Mouse (Mus musculus): ENCODE results near the gene Bcat1.
"Not testable (repeated sequence)": the region's sequence is repeated elsewhere in the genome, so short reads cannot be mapped to it uniquely, and the experiment has no call there.

Gene Bcat1

DNA sequence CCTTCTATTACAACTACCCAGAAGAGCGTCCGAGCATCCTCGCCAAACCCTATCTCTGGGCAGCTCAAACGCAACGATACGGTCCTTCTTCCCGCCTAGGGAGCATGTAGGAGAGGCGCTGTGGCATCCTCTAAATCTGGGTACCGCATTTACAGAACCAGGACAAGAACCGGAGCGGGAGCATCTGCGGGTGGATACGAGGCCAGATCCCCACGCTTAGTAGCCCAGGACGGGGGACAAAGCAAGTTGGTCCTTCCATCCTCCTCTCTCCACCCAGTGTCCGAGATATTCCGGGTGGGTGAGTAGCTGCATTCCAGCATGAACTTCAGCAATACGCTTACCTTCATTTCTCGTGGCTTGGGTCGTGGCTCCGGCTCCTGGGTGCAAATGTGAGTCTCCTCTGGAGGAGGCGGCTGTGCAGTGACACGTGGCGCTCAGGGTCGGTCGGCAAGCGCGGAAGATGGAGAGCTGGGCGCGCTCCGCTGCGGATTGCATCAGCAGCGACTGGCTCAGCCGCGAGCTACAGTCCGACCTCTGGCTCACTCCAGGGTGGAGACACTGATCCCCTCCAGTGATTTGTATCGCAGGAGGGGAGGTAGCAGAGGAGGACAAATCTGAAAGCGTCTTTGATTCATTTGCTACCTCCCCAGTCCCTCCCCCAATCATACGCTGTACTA, at the start of gene Bcat1:
Gene Bcat1 (minus strand): TSS at position 637 of the 677 bp plus-strand sequence.
- DNase-seq = peak; percentile 42

DNA sequence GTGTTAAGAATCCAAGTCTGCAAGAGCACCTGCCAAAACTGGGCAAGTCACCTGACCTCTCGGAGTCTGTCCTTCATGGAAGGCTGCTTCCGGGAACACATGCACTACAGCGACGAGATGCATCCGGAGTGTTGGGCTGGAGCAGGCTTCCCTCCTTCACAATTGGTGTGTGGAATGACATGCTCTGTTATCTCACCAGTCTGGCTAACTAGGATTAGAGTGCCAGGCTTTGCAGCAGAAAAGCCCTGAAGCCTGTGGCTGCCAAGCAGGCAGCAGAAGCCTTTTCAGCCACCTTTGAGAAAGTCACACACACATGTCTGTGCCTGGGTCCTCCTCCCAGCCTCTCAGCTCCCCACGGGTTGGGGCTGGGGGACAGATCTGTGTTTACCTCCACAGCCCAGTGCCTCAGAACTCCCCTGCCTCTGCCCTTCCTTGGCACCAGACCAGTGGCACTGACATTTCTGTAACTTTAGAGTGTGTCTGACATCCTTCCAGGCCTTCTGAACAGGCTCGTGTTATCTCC, 49.7 kb upstream of the Bcat1 start:
- no peak for DNase-seq

DNA sequence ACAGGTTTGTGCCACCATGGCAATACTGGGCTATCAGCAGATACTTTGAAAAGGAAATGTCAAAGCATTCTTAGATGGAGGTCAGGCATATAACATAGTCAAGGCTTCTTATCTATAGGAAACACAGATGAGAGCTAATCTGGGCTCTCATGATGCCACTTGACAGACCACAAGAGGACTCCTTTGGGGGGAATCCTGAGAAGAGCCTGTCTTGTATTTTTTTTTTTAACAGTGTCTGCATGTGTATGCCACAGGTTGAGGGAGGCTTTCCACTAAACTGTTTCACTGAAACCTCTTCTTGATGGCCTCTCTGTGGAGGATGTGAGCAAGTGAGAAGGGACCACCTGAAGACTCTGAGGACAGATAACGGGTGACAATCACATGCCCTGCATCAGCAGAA, 48.6 kb upstream of the Bcat1 start:
- no peak for DNase-seq

DNA sequence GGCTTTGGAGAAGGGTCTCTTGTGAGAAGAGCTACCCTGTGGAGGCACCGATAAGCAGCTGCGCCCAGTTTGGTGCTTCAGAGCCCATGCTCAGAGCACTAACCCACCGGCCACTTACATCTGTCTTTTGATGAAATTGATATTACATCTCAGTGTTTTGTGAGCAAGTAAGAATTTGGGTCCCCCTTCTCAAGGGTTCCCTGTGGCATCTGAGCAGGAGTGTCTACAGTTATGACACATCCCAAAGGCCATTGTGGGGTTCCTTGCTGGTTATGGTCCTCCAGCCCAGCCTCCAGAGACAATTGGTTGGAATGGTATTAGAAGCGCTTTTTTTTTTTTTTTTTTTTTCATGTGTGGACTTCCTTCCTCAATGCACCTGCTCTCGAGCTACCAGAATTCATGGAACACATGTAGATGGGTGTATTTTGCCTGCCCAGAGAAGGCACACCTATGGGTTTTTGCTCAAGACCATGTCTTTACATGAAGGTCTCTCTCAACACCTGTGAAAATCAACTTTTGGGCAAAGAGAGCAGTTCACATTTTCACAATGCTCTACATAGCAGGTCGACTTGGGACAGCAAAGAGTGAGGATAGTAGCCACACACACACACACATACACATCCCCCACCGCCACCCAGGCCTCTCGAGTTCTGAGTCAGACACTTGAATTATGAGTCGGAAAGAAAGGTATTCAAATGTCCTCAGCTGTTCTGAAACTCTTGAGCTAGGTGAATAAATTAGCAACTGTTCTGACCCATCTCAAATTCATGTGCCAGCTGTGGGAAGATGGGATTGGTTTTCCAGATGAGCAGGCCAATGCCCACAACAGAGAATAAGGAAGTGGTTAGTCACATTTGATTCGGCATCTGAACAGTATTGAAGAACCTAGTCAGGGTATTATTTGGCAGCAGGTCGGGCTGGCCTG, 47.4 kb upstream of the Bcat1 start:
- no peak for DNase-seq

DNA sequence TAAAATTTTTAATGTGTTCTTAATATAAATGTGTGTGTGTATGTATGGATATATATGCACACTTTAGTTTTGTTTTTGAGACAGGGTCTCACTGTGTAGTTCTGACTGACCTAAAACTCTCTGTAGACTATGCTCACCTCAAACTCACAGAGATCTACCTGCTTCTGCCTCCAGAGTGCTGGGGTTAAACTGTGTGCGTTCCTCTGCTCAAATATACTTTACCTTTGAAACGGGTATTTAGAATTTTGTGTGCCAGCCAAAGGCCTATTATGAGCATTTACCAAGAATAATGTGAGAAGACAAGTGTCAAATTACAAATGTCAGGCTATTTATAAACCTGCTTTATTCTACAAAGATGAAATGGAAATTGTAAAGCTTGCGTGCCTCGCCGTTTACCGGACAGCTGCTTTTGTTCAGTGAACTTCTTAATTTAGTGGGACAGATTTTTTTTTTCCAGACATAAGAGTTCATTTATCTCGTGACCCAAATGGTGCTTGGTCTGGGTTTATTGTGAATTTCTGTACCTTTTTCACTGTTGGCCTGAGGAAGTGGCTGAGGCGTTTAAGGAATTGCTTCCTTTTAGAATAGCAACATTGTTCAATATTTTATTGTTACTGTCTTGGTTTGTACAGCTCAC, 46.6 kb upstream of the Bcat1 start:
- no peak for DNase-seq

DNA sequence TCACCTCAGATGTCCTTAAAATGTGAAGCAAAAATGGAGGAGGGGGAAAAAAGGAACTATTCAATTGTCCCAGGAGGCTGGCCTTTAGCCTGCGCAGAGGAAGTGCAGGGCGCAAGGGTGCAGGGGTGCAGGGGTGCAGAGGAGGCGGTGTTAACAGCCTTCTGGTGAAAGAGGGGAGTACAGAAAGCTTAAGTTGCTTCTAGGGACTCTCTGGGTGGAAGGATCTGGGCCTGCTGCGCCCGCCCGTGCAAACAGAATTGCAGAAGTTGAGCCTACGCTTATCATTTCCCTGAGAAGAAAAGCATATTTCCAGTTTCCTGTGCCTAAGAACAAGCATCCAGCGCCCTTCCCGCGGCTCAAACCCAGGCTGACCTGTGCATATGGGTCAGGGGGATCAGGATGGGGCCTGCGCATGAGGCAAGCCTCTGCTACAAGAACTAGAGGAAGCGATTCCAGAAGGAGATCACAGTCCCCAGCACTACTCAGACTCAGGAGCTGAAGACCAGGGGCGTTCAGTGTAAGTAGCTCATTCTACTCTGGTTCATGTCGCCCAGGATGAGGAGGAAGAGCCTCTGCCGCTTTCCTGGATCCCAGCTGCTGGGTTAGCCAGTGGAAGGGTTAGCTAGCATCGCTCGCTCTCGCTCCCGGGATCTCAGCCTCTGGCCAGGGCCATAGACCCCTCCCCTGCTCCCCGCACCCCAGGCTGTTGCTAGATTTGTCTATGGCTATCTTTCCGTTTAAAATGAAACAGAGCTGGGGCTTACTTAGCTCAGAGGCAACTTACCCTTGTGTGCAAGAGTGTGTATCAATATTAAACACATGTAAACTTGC, 45.8 kb upstream of the Bcat1 start:
- no peak for DNase-seq

DNA sequence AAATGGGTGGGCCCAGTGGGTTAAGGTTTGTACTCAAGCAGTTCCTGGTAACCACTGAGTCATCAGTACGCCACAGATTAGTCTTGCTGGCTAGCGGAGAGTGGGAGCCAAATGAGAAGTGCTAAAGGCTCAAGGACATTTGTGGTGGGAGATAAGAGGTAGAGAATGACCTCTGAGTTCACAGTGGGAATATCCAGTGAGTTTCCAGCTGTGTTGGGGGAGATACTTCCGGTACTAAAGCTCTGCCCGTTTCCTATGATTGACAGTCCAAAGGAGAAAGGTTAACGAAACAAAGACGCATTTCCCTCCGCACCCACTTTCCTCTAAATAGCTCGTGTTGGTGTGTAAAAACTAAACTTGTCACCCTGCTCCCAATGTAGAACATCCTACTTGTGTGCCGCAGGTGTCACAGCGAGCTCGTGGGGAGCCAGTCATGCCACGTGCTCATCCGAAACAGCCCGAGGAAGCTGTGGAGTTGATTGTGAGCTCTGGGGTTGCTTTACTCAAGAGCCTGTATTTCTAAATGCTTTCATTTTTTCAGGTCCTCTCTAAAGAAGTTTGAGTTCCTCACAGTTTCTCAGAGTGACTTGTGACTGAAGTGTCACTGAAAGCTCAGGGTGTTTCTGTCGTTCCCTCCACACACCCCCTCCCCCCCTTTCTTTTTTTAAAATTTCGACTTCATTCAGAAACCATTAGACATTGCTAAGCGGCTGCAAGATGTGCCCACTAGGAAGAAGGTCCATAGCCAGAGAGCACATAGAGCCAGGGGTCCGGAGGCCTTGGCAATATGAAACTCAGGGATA, 45.0 kb upstream of the Bcat1 start:
- no peak for DNase-seq

DNA sequence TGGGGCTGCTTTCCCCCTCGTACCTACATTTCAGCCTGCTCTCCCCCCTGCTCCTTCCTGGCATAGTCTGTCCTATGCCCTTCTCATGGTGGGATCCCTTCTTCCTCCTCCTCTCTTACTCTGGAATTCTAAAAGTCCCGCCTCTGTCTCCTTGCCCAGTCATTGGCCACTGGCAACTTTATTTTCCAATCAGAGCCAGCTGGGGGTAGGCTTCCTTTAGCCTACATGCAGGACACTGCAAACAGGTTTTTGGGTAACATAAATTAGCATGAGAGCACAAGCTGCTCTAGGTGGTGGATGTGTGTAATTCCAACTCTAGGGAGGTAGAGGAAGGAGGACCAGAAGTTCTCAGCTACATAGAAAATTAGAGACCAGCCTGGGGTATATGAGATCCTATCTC, 44.1 kb upstream of the Bcat1 start:
- DNase-seq = no peak

DNA sequence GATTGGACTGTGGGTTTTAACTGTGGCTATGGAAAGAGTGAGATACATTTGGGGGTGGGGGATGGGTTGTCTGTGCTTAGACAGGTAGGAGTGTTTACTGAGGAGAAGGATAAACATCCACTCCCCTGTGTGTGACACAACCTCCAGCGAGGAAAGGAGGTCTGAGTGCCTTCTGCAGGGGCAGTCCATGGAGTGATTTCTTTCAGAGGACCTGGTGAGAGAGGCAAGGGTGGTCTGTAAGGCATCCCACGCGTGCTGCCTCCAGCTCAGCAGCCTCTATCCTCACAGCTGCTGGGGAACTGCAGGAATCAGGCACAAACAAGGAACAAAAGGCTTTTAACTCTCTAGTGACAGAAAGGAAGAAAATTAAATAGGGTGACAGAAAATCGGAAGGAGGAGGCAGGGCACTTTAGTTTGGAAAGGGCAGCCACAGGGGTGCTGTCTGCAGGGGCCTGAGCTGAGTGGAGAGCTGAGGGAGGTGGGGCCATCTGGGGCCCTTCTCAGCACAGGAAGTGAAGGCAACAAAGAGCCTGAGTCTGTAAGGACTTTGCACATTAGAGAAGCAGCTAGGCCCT, 40.2 kb upstream of the Bcat1 start:
- no peak for DNase-seq

DNA sequence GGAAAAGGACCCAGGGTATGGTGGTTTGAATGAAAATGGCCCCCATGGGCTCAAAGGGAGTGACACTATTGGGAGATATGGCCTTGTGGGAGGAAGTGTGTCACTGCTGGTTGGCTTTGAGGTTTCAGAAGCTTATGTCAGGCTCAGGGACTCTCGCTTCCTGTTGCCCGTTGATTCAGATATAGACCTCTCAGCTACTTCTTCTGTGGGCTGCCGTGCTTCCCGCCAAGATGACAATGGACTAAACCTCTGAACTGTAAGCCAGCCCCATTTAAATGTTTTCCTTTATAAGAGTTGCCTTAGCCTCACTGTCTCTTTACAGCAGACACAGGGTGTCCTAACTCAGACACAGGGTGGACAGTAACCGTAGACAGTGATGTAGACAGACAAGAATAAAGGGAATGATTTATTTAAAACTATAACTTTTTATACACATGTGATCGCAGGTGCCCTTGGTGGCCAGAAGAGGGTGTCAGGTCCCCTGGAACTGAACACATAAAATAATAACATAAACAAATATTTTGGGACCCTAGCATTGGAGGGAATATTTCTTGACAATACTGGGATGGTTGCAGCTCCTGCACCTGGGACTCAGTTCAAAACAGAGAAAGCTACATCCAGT, 39.6 kb upstream of the Bcat1 start, which contains the start of gene Lrmp:
Gene Lrmp (plus strand): TSS at position 178 of the 622 bp plus-strand sequence.
- DNase-seq = no peak

DNA sequence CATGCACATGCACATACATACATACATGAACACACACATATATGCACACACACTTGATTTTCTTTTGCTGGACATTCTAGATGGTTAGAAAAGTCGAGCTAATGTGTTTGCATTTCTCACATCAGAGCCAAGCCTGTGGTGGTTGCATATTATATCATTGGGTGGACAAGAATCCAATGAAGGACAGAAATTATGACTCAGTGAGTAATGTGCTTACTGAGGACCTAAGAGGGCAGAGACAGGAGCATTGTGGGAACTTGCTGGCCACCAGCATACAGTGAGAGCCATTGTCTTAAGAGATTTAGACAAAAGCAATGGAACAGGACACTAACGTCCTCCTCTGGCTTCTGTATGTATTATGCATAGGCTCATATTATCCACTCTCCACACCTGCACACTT, 38.6 kb upstream of the Bcat1 start:
- no peak for DNase-seq

DNA sequence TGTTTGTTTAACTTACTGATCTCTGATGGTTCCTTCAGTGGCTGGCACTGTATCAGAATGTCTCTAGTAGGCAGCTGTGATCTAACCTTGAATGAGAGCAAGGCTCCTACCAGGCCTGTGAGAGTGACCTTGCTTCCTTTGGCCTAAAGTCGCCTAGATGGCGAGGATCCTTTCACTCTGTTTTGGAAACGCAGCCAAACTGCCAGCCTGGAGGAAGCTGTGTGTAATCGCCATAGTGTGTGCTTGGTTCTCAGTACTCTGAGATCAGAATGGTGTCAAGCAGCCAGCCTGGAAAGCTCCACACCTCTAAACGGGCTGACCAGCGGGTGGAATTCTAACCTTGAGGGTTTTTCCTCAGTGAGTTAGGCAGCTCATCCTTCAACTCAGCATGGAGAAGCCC, 36.9 kb upstream of the Bcat1 start:
- no peak for DNase-seq

DNA sequence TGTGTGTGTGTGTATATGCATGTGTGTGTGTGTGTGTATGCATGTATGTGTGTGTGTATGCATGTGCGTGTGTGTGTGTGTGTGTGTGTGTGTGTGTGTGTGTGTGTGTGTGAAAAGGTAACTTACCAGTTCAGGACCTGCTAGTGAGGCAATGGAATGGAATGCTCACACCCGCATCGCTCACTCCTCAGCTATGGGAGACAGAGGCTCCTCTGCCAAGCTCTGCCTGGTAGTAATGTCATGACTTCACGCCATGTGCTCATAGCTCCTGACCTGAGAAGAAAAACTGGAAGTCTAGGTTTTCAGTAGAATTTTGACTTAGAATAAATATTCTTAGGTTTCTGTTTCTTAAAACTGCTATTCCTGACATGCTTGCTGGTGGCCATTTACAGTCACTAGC, 34.8 kb upstream of the Bcat1 start:
- no peak for DNase-seq

DNA sequence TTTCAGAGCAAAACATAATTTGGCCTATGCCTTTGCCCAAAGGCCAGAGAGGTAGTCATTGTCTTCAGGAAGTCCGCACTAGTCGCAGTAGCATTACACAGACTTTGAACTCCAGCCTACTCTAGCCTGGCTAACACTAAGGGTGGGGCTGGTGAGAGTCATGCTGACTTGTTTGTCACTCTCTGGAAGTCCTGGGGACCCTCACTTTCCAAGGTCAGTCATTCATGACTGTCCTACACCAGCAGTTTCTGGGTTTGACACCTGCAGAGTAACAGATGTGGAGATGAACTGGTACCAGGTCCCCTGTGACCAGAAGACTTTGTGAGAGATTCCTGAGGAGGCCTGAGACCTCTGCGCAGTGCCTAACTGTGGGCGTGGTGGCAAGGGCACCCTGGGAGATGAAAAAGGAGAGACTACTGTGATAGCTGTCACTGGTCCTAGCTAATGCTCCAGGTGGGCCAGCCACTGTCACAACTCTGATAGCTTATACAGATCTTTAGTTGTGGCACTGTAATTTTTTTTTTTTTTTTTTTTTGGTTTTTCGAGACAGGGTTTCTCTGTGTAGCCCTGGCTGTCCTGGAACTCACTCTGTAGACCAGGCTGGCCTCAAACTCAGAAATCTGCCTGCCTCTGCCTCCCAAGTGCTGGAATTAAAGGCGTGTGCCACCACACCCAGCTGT, 30.3 kb upstream of the Bcat1 start:
- no peak for DNase-seq

DNA sequence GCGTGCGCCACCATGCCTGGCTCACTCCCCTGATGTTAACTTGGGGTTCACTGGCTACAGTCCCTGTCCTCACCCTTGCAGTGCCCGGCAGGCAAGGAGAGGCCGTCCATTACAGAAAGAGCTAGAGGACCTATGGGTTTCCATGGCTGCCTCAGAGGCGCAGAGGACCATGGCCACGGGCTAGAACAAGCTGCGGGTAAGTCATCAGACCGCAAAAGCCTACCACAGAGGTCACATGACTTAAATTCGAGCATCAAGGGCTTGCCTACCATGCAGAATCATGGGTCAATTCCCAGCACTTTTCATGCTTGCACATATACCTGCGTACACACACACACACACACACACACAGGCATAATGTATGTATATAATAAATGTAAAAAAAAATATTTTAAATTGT, 29.5 kb upstream of the Bcat1 start:
- no peak for DNase-seq

DNA sequence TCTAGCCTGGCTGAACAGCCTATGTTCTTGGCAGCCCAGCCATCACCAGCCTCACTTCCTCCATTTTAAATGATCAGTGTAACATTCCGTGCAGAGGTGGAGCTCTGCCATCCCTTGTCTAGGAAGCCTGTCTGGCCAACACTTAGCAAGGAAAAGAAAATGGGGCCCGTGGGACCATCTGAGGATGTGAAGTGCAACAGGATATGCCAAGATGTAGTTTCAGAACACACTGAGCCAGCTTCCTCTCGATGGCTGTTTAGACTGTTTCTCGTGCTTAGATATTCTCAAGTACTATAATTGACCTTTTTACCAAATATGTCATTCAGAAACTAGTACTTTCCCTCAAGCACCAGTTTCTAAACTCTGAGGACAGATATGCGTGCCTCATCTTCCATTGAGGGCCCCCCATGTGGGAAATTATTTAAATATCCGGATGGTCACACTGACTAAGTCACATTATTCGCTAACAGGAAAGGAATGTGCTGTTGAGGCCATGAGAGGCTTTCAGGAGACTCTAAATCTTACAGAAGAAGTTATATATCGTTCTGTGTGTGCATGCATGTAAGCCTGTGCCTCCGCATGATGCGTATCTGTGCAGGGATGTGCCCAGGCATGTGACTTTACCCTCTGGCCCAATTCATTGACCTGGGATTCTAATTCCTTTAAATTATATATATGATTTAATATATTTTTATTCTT, 28.4 kb upstream of the Bcat1 start:
- DNase-seq = no peak

DNA sequence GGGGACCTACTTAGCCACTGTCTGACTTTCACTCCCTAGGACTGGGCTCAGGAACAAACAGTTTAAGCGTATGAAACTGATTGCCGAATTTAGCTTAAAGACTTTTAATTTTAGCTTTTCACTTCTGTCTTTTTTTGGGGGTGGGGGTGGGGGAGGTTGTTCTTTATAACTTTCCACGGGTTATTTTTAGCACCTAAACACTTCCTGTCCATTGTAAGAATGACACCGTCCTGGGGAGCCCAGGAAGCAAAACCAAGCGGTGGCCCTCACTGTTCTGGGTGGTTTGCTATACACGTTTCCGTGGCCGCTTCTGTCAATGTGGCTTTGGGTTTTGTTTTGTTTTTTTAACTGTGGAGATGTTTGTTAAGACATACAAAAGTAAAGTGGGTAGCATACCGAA, 24.9 kb upstream of the Bcat1 start:
- DNase-seq = no peak

DNA sequence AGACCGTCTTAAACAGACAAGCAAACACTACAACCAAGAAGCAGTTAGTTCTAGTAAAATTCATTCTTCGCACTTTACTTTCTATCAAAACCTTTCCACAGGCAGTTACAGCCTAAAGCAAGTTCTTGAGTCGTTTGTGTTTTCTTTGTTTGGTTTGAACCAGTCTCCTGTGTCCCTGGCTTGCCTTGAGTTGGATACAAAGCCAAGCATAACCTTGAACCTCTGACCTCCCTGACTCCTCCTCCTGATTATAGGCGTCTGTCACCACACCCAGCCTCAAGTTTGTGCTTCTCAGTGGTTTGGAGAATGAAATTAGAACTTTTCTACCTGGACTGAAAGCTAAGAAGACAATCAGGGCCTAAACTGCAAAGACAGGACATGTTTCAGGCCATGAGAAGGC, 18.4 kb upstream of the Bcat1 start:
- no peak for DNase-seq

DNA sequence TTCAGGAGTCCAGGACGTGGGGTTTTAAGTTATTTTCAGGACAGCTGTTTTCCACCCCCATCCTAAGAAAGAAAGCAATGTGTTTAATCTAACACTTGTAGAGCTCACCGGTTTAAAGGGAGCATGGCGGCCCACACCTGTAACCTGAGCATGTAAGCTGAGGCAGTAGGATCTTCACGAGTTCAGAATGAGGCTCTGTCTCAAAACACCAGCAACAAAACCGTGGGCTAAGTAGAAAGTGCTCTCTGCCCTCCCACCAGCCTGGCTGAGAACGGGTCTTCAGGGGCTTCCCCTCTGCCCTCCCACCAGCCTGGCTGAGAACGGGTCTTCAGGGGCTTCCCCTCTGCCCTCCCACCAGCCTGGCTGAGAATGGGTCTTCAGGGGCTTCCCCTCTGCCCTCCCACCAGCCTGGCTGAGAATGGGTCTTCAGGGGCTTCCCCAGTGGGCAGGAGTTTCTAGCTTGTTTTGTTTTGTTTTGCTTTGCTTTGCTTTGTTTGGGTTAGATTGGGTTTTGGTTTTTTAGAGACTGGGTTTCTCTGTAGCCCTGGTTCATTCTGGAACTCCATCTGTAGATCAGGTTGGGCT, 17.1 kb upstream of the Bcat1 start:
- DNase-seq = not testable (repeated sequence)
